Mouse (Mus musculus) adrenal gland, postnatal 4 days (tissue): ENCODE results near the gene Hist1h4h. TPM values are rescaled to one million over a fixed set of nuclear protein-coding genes. Genes with fewer than 3 reads are reported as not detected.
"Not testable (repeated sequence)": the region's sequence is repeated elsewhere in the genome, so short reads cannot be mapped to it uniquely, and the experiment has no call there.

Experiments
- DNase-seq, 2 experiments: peaks; one replicate each; pipeline ENCODE4 v3.0.0; 2021 to 2022; ENCODE audit warnings: low spot score in 2 of 2, mixed read lengths in 2 of 2
- total RNA-seq, 2 experiments: library from RNA; stranded (reverse); gene quantifications; 2 replicates each; pipeline ENCODE4 v1.2.3; 2021

Hist1h4h gene
- total RNA-seq, 2 experiments from 2014 or later: 1,239 to 1,302 TPM

DNA sequence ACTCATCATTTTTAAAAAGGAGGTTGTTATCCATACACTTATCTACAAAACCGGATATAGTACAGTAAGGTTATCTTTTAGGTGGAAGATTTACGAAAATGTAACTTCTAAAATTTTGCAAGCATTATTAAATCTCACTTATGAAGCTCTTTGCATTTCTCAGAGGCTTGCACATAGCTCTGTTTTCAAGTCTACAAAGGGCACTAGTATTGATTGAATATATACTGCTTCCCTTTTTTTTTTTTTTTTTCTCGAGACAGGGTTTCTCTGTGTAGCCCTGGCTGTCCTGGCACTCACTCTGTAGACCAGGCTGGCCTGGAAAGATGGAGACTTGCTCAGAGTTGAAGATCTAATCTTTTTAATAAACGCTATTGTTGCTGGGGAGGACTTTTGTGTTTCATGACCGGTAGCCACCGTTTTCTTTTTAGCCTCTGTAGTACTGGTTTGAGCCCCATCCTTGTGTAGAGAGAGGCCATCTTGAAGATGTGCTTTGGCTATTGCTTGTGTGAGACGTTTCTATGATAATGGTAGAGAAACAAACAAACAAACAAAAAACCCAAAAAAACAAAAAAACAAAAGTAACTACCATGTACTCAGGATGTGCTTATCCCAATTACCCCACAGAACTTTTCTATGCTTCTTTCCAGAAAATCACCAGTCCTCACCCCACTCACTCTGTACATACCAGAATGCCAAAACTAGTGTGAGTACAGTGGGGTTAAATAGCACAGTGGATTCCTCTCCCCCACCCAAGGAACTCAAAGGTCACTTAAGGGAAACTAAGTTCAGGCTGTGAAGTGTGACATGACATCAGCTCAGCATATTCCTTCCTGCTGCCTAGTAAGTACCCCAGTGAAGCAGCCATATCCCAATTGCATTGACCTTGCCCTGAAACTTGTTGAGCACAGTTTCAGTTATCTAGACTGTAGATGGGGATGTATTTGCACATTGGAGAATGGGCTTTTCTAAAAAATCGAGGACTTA is 21.4 kb downstream of the Hist1h4h start:
- DNase-seq: no peak

DNA sequence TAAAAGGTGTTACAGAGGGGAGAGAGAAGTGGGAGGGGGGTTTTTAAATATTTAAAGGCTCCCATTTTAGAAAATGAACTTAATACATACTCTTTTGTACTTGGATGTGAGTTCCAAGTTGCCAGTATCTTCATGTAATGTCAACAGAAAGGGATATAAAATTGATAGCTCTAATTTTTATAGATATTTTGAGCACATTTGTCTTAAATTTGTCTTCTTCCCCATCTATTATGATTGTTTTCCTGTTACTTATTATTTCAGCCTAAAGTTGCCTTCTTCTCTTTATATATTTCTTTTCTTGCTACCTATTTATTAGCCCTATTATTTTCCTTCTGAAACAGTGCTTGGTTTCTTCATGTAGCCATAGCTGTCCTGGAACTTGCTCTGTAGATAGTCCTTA is 22.1 kb downstream of the Hist1h4h start, which contains the start of gene Hist1h1d:
Gene Hist1h1d, plus strand, starts transcription at position 301 of the 400 bp plus-strand sequence.
- no peak for DNase-seq

DNA sequence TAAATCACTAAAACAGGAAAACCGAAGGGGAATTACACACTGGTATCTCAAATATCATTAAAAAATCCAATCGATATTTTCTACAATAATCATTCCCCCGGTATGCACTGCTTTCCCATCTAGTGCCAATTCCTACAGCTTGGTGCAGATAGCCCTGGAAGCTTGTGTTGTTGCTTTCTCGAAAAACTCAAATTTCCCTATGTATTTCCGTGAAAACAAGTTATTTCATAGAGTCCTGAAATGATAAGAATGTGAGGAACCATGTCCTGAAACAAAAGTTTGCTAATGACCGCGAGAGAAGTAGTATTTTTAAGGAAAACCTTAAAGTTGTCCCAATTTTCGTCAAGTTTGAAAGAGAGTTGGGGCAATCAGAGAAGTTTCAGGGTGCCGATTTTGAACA is 23.5 kb downstream of the Hist1h4h start:
- DNase-seq: no peak

DNA sequence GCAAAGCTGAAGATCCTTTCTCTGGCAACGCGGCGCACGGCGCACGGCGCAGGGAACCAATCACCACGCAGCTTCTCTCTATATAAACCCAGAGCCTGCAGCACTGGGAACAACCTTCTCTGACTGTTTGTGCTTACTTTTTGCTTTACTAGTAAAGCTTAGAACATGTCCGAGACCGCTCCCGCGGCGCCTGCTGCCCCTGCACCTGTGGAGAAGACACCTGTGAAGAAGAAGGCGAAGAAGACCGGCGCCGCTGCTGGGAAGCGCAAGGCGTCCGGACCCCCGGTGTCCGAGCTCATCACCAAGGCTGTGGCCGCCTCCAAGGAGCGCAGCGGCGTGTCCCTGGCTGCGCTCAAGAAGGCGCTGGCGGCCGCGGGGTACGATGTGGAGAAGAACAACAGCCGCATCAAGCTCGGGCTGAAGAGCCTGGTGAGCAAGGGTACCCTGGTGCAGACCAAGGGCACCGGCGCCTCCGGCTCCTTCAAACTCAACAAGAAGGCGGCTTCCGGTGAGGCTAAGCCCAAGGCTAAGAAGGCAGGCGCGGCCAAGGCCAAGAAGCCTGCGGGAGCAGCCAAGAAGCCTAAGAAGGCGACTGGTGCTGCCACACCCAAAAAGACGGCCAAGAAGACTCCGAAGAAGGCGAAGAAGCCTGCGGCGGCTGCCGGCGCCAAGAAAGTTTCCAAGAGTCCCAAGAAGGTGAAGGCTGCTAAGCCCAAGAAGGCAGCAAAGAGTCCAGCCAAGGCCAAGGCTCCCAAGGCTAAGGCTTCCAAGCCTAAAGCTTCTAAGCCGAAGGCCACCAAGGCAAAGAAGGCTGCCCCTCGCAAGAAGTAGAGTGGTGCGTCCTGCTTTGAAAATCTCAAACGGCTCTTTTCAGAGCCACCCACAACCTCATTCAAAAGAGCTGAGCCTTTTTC is 24.3 kb downstream of the Hist1h4h start:
- peak; percentile 48 to 64 for DNase-seq

DNA sequence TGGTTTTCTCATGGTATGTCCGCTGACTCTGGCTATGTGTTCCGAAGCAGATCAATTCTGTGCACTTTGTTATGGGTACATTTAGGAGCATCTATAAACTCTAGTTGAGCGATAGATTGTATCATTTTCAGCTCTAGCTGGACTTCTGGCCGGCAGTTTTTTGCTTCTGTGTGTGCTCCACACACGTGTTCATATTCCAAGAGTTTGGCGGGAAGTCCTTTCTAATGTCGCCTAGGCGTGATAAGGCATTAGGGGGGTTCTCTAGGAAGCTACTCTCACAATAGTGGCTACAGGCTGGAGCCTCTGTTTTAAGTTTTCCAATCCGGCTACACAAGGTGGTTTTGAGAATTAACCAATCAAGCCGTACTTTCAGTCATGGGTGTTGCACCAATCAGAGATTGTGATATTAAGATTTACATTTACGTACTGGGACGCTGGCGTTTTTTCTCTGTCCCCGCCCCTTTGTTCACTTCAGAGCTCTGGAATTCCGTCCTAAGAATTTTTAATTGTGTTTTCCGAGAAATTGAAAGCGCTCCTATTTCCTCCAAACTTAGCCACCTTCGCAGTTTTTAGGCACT is 25.1 kb downstream of the Hist1h4h start:
- DNase-seq: peak in 1 of 2 experiments; percentile 46

DNA sequence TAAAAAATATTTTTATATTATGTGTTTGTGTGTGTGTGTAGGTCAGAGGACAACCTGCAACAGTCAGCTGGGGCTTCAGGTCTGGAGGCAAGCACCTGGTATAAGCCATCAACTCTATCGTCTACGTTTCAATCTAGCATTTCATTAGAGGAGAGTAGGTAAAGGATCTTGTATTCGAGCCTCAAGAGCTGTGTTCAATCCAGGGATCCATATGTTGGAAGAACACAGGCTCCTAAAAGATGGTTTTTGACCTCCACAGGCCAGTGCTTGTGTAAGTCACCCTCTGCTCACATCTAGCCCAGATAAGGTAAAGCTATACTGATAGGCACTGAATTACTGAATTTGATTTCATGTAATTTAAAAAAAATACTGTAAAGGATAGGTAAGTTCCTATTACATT is 26.1 kb downstream of the Hist1h4h start:
- DNase-seq: no peak

DNA sequence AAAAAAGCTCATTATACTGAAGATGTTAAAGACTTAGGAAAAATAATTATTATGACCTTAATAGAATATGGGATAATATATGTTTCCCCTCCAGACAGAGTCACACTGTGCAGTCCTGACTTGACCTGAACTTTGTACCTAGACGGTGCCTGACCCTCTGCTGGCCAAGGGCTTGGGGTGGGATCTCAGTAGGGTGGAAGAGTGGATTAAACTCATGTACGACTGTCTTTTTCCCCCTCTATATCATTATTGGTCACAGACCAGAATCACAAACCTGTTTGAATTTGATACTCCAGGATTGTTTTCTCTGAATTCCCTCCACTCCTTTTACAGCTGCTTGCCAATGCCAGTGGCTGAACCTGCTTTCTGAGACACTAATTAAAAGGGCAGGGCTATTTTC is 29.8 kb downstream of the Hist1h4h start:
- not testable (repeated sequence) for DNase-seq

DNA sequence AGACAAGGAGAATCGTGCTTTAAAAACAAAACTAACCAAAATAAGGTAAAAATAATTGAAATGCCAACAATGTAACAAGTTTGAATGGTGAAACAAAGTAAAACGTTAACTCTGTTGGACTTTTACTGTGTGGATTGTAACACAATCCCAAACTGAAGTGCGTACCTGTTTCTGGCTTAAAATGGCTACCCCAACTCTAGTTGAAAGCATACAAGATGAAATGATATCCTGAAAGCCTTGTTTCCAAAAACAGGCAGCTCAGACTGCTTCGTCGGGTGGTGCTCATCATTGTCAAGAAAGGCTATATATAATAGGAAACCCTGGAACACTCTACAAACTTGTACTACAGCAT is 30.7 kb downstream of the Hist1h4h start:
- DNase-seq: not testable (repeated sequence)

DNA sequence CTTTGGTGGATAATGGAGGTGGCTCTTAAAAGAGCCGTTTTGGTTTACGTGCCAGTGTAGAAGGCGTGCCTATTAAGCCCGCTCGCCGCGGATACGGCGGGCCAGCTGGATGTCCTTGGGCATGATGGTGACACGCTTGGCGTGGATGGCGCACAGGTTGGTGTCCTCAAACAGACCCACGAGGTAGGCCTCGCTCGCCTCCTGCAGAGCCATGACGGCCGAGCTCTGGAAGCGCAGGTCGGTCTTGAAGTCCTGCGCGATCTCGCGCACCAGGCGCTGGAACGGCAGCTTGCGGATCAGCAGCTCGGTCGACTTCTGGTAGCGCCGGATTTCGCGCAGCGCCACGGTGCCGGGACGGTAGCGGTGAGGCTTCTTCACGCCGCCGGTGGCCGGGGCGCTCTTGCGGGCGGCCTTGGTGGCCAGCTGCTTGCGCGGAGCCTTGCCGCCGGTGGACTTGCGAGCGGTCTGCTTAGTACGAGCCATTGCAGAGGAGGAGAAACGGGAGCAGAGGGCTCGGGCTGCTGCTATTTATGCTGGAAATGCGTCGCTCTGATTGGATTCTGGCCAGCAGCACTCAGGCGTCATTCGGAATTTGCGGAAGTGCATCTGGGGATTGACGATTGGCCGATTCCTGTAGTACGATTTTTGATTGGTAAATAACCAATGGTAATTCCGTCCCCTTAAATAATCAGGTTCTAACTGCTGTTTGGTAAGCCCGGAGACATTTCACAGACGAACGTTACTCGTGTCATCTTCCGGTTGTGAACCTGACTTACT is 31.2 kb downstream of the Hist1h4h start, which contains the start of gene Hist1h3e:
Gene Hist1h3e, minus strand, starts transcription at position 487 of the 777 bp plus-strand sequence.
- peak; percentile 89 to 90 for DNase-seq

DNA sequence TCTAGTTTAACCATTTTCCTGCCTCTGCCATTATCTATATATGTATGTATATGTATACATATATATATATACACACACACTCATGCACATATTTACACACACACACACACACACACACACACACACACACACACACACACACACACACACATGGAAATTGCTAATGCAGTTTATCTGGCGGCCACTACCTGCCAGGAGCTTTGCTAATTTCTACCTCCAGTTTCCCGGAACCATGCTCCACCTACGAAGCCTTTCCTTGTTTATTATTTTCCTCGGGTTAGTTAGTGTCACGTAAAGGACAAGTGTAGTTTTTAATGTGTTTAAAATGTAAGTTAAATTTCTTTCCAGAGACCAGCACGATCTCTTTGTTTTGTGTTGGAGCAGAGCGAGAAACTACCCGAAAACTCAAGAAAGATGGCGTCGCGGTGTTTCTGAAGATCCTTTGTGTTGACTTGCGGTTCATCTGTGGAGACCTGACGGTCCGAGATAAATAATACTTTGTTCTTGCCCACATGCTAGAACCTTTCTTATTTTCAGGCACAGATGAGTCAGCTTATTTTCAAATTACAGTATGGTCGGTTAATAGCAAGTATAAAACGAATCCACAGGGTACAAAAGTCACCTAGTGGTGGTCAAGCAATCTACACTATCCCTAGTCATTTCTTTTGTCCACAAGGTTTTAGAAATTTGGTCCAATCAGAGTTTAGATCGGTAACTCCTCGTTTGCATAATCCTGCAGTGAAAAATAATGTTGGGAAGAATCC is 32.0 kb downstream of the Hist1h4h start:
- DNase-seq: no peak

DNA sequence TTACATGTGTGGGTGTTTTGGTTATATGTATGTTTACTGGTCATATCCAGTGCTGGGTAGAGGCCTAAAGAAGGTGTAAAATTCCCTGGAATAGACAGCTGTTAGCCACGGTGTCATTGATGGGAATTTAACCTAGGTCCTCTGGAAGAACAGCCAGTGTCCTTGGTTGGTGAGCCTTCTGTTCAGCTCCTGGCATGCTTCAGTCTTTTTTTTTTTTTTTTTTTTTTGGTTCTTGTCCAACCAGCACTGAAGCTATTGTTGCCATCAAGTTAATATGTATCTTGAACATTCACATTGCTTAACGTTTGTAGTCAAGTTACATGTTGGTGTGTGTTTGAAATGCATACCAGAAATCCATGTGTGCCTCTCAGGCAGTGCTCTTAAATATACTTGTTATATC is 33.6 kb downstream of the Hist1h4h start:
- no peak for DNase-seq

DNA sequence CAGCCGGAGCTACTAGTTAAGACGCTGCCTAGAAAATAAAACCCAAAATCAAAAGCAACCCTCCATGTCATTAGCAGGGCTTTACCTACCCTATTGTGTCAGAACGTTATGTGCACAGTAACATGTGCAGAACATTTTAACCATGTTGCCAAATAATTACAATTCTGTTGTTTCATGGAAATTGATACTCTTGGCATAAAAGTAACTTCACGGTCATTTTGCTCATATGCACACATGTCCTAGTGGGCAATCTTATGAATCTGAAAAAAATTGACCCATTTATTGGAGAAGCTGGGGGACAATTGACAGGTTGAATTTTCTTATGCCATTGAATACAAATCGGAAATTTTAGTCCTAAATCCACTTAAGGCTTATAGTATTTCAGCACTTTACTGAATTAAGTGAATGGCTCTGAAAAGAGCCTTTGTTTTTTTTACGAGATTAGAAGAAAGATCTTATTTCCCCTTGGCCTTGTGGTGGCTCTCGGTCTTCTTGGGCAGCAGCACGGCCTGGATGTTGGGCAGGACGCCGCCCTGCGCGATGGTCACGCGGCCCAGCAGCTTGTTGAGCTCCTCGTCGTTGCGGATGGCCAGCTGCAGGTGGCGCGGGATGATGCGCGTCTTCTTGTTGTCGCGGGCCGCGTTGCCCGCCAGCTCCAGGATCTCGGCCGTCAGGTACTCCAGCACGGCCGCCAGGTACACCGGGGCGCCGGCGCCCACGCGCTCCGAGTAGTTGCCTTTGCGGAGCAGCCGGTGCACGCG is 39.6 kb downstream of the Hist1h4h start:
- not testable (repeated sequence) for DNase-seq

DNA sequence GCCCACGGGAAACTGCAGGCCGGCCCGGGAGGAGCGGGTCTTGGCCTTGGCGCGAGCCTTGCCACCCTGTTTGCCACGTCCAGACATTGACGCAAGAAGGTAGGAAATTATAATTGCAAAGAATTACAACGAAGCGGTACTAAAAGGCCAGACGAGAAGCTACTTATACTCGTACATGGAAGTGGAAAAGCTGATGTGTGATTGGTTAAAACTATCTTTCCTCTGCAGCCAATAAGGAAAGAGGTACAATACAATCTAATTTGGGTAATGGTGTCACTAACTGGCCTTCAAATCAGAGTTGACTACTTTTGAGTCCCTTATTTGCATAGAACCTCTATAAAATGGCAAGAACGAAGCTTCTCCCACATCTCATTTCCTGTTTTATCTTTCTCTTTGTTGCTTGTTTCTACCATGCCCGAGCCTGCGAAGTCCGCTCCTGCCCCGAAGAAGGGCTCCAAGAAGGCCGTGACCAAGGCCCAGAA is 40.2 kb downstream of the Hist1h4h start, which contains the start of the genes Hist1h2ae and Hist1h2bg:
Gene Hist1h2ae, minus strand, starts transcription at position 199 of the 482 bp plus-strand sequence.
Gene Hist1h2bg, plus strand, starts transcription at position 375 of the 482 bp plus-strand sequence.
- peak in 1 of 2 experiments; percentile 29 for DNase-seq

DNA sequence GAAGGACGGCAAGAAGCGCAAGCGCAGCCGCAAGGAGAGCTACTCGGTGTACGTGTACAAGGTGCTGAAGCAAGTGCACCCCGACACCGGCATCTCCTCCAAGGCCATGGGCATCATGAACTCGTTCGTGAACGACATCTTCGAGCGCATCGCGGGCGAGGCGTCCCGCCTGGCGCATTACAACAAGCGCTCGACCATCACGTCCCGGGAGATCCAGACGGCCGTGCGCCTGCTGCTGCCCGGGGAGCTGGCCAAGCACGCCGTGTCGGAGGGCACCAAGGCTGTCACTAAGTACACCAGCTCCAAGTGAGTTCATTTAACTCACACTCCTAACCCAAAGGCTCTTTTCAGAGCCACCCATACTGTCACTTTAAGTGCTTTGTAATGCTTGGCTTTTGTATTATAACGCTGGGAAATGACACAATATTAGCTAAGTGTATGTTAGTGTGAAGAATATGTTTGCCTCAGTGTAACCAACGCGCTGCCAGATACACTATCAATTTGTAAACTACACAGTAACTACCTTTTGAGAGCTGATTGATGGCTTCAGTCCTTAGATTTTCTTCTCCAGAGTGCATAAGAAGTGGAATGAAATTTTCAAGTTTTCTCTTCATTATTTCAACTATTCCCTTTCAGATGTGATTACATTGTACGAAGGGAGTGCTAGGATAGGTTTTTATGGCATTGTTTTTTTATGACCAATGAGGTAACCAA is 40.8 kb downstream of the Hist1h4h start:
- not testable (repeated sequence) for DNase-seq

DNA sequence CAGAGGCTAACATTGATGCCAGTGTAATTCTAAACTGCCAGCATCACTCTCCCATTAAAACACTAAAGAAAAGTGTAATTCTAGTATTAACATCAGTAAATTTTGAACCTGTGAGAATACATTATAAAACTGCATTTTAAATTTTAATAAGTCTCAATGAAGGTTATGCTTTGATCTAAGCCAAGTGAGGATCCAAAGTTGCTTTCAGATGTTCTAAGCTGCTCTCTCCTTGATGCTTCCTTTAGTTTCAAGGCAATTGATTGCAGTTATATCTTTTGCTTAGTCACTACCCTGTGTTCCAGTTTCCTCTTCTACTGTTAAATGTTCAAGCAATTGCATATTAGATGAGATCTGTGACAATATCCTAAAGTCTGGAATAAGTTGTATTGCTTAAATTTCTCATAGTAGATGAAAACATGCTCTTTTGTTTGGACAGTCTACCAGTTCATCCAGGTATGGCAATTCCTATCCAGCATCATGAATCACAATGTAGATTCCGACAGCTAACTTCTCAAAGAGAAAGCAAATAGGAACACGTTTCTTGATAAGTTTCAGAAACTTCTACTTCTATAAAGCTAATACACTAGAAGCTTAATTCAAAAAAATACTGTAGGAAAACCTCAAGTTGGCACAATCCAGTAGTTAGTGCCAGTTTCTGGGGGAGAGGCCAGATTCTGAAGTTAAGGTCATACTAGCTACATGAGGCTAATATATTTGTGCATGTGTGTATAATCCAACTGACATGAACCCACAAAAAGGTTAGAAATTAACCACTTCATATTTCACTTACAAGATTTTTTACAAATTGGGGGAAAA is 41.6 kb downstream of the Hist1h4h start:
- no peak for DNase-seq

DNA sequence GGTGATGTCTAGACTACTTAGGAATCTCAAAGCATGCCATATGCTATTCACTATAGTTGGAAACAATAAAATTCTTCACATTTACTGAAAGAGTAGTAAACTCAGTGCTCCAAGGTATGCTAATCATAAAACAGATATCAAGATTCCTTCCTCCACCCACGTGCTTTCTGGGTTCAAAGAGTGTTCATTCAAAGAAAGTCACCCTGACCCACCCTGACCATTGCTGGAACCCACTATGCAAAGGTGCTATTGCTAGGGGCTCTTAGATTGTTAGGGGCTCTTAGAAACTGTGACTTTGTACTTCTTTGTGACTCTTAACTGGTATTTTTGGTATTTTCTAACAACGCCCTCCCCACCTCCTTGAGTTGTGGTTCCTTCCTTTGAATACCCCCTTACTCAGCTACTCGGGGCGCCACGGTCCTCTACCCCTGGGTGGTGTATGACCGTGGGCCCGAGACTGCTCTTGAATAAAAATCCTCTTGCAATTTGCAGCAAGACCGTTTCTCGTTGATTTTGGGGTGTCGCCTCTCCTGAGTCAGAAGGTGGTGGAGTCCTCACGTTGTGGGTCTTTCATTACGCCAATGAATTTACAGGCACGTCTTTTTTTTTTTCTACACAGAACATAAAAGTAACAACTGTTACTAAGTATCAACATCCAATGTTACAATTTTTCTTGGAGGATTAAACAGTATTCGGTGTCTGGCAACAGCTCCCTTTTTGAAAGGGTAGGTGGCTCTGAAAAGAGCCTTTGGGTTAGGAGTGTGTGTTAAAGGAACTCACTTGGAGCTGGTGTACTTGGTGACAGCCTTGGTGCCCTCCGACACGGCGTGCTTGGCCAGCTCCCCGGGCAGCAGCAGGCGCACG is 42.4 kb downstream of the Hist1h4h start:
- DNase-seq: not testable (repeated sequence)
